Mouse (Mus musculus): ENCODE data around the gene Ess2. TPM values are rescaled to one million over a fixed set of nuclear protein-coding genes. Genes with fewer than 3 reads are reported as not detected.

Ess2 gene
- total RNA-seq, 1 experiment from 2014 or later: 37.0 TPM

GRCm38 (mm10) chr16:17865293-17865692 lies 45.9 kb downstream of the Ess2 start:
- no peak for ATAC-seq (replicated peaks; ENCODE audit: low read depth, poor library complexity, severe bottlenecking)

DNA sequence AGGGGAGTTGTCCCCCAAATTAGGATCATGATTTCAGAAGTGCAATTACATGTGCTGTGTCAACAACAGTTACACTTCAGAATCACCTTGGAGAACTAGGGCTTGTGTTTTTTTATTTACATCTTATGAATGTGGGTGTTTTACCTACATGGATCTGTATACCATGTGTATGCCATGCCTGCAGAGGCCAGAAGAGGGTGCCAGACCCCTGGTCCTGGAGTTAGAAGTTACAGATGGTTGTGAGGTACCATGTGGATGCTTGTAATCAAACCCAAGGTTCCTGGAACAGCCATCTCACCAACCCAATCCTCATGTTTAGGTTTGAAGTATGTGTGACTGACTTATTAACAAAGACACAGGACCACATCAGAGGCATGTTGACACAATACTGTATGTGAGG lies 52.6 kb downstream of the Ess2 start:
- ATAC-seq (replicated peaks; ENCODE audit: low read depth, poor library complexity, severe bottlenecking): peak; percentile 78

- ATAC-seq (replicated peaks; ENCODE audit: low read depth, poor library complexity, severe bottlenecking): no peak
Observed at GRCm38 (mm10) chr16:17857157-17857556, 54.0 kb downstream of the Ess2 start.

DNA sequence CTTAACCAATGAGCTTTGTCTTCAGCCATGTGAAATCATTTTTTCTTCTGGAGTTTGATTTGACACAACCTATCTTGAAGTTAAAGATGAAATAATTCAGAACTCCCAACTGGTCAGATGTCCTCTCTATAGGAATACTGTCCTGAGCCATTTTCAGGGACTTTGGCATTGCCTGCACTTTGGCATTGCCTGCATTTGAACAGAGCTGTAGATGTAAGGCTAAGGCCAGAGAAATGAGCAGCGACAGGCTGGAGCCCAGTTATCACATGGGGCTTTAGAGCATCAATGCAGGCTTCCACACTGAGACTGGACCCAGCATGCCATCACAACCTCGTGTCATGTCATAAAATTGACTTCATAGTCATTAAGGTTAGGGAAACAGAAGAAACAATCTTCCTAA lies 57.9 kb downstream of the Ess2 start:
- no peak for ATAC-seq (replicated peaks; ENCODE audit: low read depth, poor library complexity, severe bottlenecking)

DNA sequence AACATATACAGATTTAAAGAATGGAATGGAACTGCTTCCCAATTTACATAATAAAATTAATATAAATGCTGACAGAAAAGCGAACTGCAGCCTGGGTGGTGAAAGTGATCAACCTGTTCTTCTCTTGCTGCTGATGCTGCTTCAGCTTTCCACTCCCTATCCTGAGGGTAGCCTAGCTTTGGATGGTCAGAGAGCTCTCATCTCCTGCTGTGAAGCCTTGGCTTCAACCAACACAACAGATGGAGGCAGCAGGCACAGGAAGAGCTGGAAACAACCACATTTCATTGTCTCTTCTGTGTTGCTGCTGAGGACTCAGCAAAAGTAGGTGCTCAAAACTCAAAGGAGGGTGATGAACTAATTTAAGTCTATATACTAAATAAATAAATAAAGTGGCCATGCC lies 59.3 kb downstream of the Ess2 start:
- ATAC-seq (replicated peaks; ENCODE audit: low read depth, poor library complexity, severe bottlenecking): no peak

DNA sequence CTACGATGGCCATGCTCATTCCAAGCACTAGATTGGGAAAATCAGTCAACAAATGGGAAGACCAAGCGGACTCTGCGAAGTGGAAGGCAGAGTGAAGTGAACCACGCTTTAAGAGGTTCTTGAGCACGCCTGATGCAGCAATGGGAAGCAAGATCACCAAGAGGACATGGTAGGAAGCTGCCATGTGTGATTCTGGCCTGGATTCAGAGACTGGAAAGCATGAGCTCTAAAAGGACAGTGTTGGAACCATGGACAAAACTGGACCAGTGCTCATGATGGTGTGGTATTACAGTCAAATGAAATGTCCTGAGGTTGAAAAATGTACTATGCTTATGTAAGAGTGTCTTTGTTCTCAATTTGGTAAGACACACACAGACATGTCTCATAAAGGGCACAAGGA lies 59.8 kb downstream of the Ess2 start:
- ATAC-seq (replicated peaks; ENCODE audit: low read depth, poor library complexity, severe bottlenecking): no peak

Other genes with a start within 250 kb of the Ess2 start
- gene Med15, start 178.5 kb downstream of the Ess2 start, total RNA-seq (2017): 21.4 and 30.8 TPM in 2 replicates
- 27.0 and 33.2 TPM in 2 replicates for gene Klhl22, start 151.7 kb downstream of the Ess2 start, total RNA-seq (2017)
- not detected in 2 replicates for gene Scarf2, start 114.1 kb downstream of the Ess2 start, total RNA-seq (2017)
- not detected in 2 replicates for gene B830017H08Rik, start 78.2 kb downstream of the Ess2 start, total RNA-seq (2017)
- 5.4 TPM in 1 of 2 replicates, not detected in the other for gene Car15, start 73.0 kb downstream of the Ess2 start, total RNA-seq (2017)
- 1.1 TPM in 1 of 2 replicates, not detected in the other for gene Gm20518, start 19.7 kb downstream of the Ess2 start, total RNA-seq (2017)
- gene Tssk1, start 17.1 kb downstream of the Ess2 start, total RNA-seq (2017): not detected in 2 replicates
- gene Dgcr2, start 12.8 kb downstream of the Ess2 start, total RNA-seq (2017): 29.4 and 43.8 TPM in 2 replicates
- not detected in 2 replicates for gene Tssk2, start 12.7 kb downstream of the Ess2 start, total RNA-seq (2017)
- not detected in 2 replicates for gene Gsc2, start 3.7 kb upstream of the Ess2 start, total RNA-seq (2017)
- gene Slc25a1, start 16.9 kb upstream of the Ess2 start, total RNA-seq (2017): 58.6 and 63.7 TPM in 2 replicates
- gene Vpreb2, start 69.1 kb upstream of the Ess2 start, total RNA-seq (2017): not detected in 2 replicates
- 17.8 and 20.9 TPM in 2 replicates for gene Dgcr6, start 141.5 kb upstream of the Ess2 start, total RNA-seq (2017)
- gene Prodh, start 178.9 kb upstream of the Ess2 start, total RNA-seq (2017): 48.6 and 59.7 TPM in 2 replicates
- gene Rtn4r, start 216.3 kb upstream of the Ess2 start, total RNA-seq (2017): 1.3 and 2.6 TPM in 2 replicates